Mouse (Mus musculus) regulatory T cell (primary cell): ENCODE data around the gene Cyp27b1.

Source experiments
- in situ Hi-C: fragments of 300-600 bp; cut with MboI, MseI; formaldehyde crosslinking; loops from one replicate; pipeline ENCODE4 v1.15.1; 2025; ENCODE audit warnings: high pct_unique_total_duplicates

The Cyp27b1 gene

GRCm38 (mm10) chr10:127085052-127085451, 37.0 kb downstream of the Cyp27b1 start:
- in situ Hi-C loops, result no loop called here

- in situ Hi-C loops, result no loop called here
Measured at GRCm38 (mm10) chr10:127085633-127086032, 37.6 kb downstream of the Cyp27b1 start.

- in situ Hi-C loops, result loop anchor here (10.0 kb wide), 1 partner anchor 774 kb away; the partner anchor contains the start of gene Rdh16f2
Measured at GRCm38 (mm10) chr10:127090560-127091411, 42.7 kb downstream of the Cyp27b1 start.

GRCm38 (mm10) chr10:127091507-127092396, 43.7 kb downstream of the Cyp27b1 start:
- in situ Hi-C loops, result loop anchor here (10.0 kb wide), 1 partner anchor 773 kb away; the partner anchor contains the start of gene Rdh16f2

GRCm38 (mm10) chr10:127092742-127093141, 44.7 kb downstream of the Cyp27b1 start:
- in situ Hi-C loops, result loop anchor here (10.0 kb wide), 1 partner anchor 772 kb away; the partner anchor contains the start of gene Rdh16f2

GRCm38 (mm10) chr10:127094382-127094802, 46.3 kb downstream of the Cyp27b1 start:
- in situ Hi-C loops, result loop anchor here (10.0 kb wide), 1 partner anchor 770 kb away; the partner anchor contains the start of gene Rdh16f2

- in situ Hi-C loops, result loop anchor here (10.0 kb wide), 1 partner anchor 766 kb away; the partner anchor contains the start of gene Rdh16f2
Measured at GRCm38 (mm10) chr10:127098514-127098913, 50.5 kb downstream of the Cyp27b1 start.

GRCm38 (mm10) chr10:127099191-127099590, 51.1 kb downstream of the Cyp27b1 start:
- in situ Hi-C loops, result loop anchor here (10.0 kb wide), 1 partner anchor 766 kb away; the partner anchor contains the start of gene Rdh16f2

GRCm38 (mm10) chr10:127099868-127100267, 51.8 kb downstream of the Cyp27b1 start:
- in situ Hi-C loops, result loop anchor here (10.0 kb wide), 1 partner anchor 765 kb away; the partner anchor contains the start of gene Rdh16f2

GRCm38 (mm10) chr10:127100414-127100813, 52.4 kb downstream of the Cyp27b1 start:
- in situ Hi-C loops, result no loop called here

GRCm38 (mm10) chr10:127101151-127101550, 53.1 kb downstream of the Cyp27b1 start:
- in situ Hi-C loops, result no loop called here
